Mouse (Mus musculus) bone marrow macrophage, adult 2 months (primary cell): Measurements from ENCODE around the gene Tmub2.

Experiments used
- CTCF ChIP-seq: IDR thresholded peaks from 2 replicates; pipeline ENCODE4 v1.5.1; 2012; ENCODE audit warnings: low read depth, mild to moderate bottlenecking, low read length, moderate library complexity
- POLR2A ChIP-seq: IDR thresholded peaks from 2 replicates; pipeline ENCODE4 v1.6.1; 2012; ENCODE audit warnings: mild to moderate bottlenecking, low read depth, low read length, borderline replicate concordance

DNA sequence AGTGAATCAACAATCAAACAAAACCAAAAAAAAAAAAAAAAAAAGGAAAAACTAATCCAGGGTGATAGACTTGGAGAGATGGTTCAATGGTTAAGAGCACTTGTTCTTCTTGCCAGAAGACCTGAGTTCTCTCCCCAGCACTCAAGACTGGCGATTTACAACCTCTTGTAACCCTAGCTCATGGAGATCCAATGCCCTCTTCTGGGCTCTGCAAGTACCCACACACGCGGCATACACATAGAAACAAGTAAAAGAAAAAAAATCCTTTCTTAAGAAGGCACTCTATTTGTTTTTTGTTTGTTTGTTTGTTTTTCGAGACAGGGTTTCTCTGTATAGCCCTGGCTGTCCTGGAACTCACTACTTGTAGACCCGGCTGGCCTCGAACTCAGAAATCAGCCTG, 809 bp upstream of the Tmub2 start:
- no peak for TF ChIP-seq POLR2A
- no peak for TF ChIP-seq CTCF
